Comparison of ENCODE assay signal across 9 mouse cellular contexts in the genomic region with DNA sequence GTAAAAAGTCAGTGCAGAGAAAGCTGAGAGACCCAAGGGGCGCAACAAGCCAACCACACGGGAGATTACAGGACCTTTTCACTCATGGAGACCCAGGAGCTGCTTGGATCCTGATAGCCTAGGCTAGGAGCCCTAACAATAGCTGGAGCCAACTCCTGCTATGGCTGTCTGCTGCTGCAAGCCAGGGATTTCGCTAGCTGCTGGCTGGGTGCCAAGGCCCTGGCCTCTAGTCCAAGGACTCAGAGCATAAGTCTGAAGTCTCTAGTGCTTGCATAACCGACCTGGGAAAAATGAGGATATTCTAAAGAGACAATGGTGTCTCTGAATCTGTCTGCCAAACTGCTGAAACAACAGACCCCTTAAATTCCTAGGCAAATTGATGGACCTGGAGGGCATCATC.
DNase-seq lines count a peak whose midpoint lies in the region; ATAC-seq and TF ChIP-seq lines count a peak whose summit lies in the region.
"Had no signal": no experiment of that assay in that cellular context is flagged by ENCODE, and none has a peak within 500 bp of the region (broad histone marks: within the 10 kb centered on the region; RNA-seq: fewer than 3 reads in every experiment).

No protein-coding gene starts in this region.

- no peak overlapping the region for H3K4me3 ChIP-seq in lung, adult 2 months (replicated peaks; ENCODE audit: extremely low read depth, low read depth, low read length)
- no peak overlapping the region for H3K4me3 ChIP-seq in forebrain, embryonic 12.5 days (replicated peaks)
- H3K4me3 ChIP-seq in layer of hippocampus, adult 2 months, result no peak overlapping the region
- H3K4me3 ChIP-seq: neural tube, embryonic 13.5 days had no signal

- ATAC-seq in forebrain, embryonic 12.5 days (ENCODE audit: low FRiP score), result no peak
- no peak for ATAC-seq in activated CD4-positive, CD25-positive, alpha-beta regulatory T cell, adult 4 months

- no peaks in the 10 kb centered on the region for H3K27me3 ChIP-seq in forebrain, embryonic 12.5 days
- H3K27me3 ChIP-seq: neural tube, embryonic 13.5 days had no signal

- H3K9ac ChIP-seq in forebrain, embryonic 12.5 days, result no peak overlapping the region
- H3K9ac ChIP-seq: neural tube, embryonic 13.5 days had no signal

- H3K4me1 ChIP-seq in lung, adult 2 months (ENCODE audit: control insufficient read depth, insufficient read depth, low read length), result no peaks in the 10 kb centered on the region
- H3K4me1 ChIP-seq in forebrain, embryonic 12.5 days, result no peaks in the 10 kb centered on the region
- H3K4me1 ChIP-seq: neural tube, embryonic 13.5 days had no signal

- WGBS in lung, adult 2 months, result 51% methylated on average over 4 of the region's 4 CpGs
- 79% methylated on average over 4 of the region's 4 CpGs for WGBS in forebrain, embryonic 12.5 days

- peaks cover 3% of the 10 kb centered on the region; the same call in 1 of the 2 replicates for H3K9me3 ChIP-seq in forebrain, embryonic 12.5 days

- H3K4me2 ChIP-seq in forebrain, embryonic 12.5 days, result no peak overlapping the region
- H3K4me2 ChIP-seq: neural tube, embryonic 13.5 days had no signal

- H3K36me3 ChIP-seq in forebrain, embryonic 12.5 days (replicated peaks), result no peaks in the 10 kb centered on the region
- H3K36me3 ChIP-seq: neural tube, embryonic 13.5 days had no signal

- peak; percentile 24 for DNase-seq in right cerebral cortex, postnatal 4 days
- DNase-seq in right cerebral cortex, postnatal 36 days (ENCODE audit: low spot score in 2 of 2), result no peak
- DNase-seq in gastrocnemius, adult 8-10 months (ENCODE audit: low spot score in 2 of 2), result peak; percentile 6 to 26
- DNase-seq in lung, adult 2 months, result peak; percentile 21
- DNase-seq in embryo, embryonic 9.5 days (ENCODE audit: extremely low spot score), result no peak
- no peak for DNase-seq in layer of hippocampus, adult 2 months (ENCODE audit: low spot score in 2 of 2)

- no peak overlapping the region for H3K27ac ChIP-seq in forebrain, embryonic 12.5 days
- H3K27ac ChIP-seq in layer of hippocampus, adult 2 months, result no peak overlapping the region
- H3K27ac ChIP-seq: neural tube, embryonic 13.5 days had no signal

- no peak for TF ChIP-seq CTCF in lung, adult 2 months (IDR thresholded peaks at IDR 0.05; ENCODE audit: insufficient read depth, low read length)
- no peak for TF ChIP-seq CTCF in layer of hippocampus, adult 2 months (conservative IDR thresholded peaks at IDR 0.05)

- TF ChIP-seq POLR2A in lung, adult 2 months (IDR thresholded peaks at IDR 0.05; ENCODE audit: borderline replicate concordance, extremely low read depth, low read depth, low read length), result no peak

Comparison
In these comparisons a context has a peak if more than half of its experiments do, and no peak if none do; other contexts are left out.
1. DNase-seq: peak in right cerebral cortex, postnatal 4 days (single experiment), gastrocnemius, adult 8-10 months (2 of 2) and lung, adult 2 months (single experiment); none in right cerebral cortex, postnatal 36 days (0 of 2), embryo, embryonic 9.5 days (single experiment) and layer of hippocampus, adult 2 months (0 of 2).